Mouse (Mus musculus): ENCODE results near the gene Zswim3.

- TF ChIP-seq CTCF (conservative IDR thresholded peaks at IDR 0.05; ENCODE audit: low read length), result no peak
- TF ChIP-seq NANOG (IDR thresholded peaks at IDR 0.05; ENCODE audit: borderline replicate concordance, low read length), result no peak
These were observed 14.4 kb upstream of the Zswim3 start for GRCm38 (mm10) chr2:164790451-164790850.
